Mouse (Mus musculus) CH12.LX (cell line): Measurements from ENCODE around the gene Map2k4. TPM values are rescaled to one million over a fixed set of nuclear protein-coding genes. Genes with fewer than 3 reads are reported as not detected.

ENCODE experiments used
- DNase-seq: peaks from one replicate; pipeline ENCODE4 v3.0.0-alpha.2; 2013; ENCODE audit errors: extremely low read depth
- H3K27ac ChIP-seq: 2 replicates; pipeline ENCODE4 v1.5.1; 2012; ENCODE audit warnings: low read depth, mild to moderate bottlenecking, control low read depth, moderate library complexity; ENCODE audit not compliant: insufficient read depth
- H3K27me3 ChIP-seq: replicated peaks from 2 replicates; pipeline ENCODE3; 2012; ENCODE audit warnings: inconsistent platforms
- H3K36me3 ChIP-seq, 2 experiments: replicated peaks in 1 of 2; 2 replicates each; pipeline versions ENCODE3 to v1.6.1; 2012; ENCODE audit warnings: inconsistent platforms in 1 of 2, low read length in 1 of 2, mild to moderate bottlenecking in 1 of 2, mixed read lengths in 1 of 2, moderate library complexity in 1 of 2; ENCODE audit not compliant: control insufficient read depth in 1 of 2, insufficient read depth in 1 of 2
- H3K4me1 ChIP-seq, 2 experiments: 2 replicates each; pipeline ENCODE4 v1.6.1; 2012; ENCODE audit warnings: inconsistent platforms in 1 of 2, moderate library complexity in 1 of 2; ENCODE audit not compliant: insufficient read depth in 2 of 2, control insufficient read depth in 1 of 2
- H3K4me2 ChIP-seq: 2 replicates; pipeline ENCODE4 v1.6.1; 2012; ENCODE audit warnings: low read depth, mild to moderate bottlenecking, control low read depth; ENCODE audit not compliant: poor library complexity, insufficient read depth, severe bottlenecking
- H3K4me3 ChIP-seq, 3 experiments: fragments of 150-350 bp in 1 of 3; sonication (generic) in 1 of 3; replicated peaks in 1 of 3; 2 replicates each; pipeline versions ENCODE3 to v1.5.1; 2011 to 2012; ENCODE audit warnings: low read depth in 2 of 3, low read length in 2 of 3, mild to moderate bottlenecking in 2 of 3, moderate library complexity in 2 of 3, control low read depth in 1 of 3, improper control_type of control experiment in 1 of 3, inconsistent platforms in 1 of 3, mixed read lengths in 1 of 3; ENCODE audit not compliant: poor library complexity in 1 of 3
- H3K79me2 ChIP-seq: replicated peaks from 2 replicates; pipeline ENCODE4 v1.6.1; 2012; ENCODE audit warnings: mild to moderate bottlenecking, moderate library complexity; ENCODE audit not compliant: control insufficient read depth, poor library complexity, insufficient read depth, severe bottlenecking; ENCODE audit errors: extremely low read depth
- H3K9ac ChIP-seq: 2 replicates; pipeline ENCODE4 v1.6.1; 2012; ENCODE audit warnings: low read depth, mild to moderate bottlenecking, control low read depth, moderate library complexity; ENCODE audit not compliant: insufficient read depth
- H3K9me3 ChIP-seq: replicated peaks from 2 replicates; pipeline ENCODE3; 2012; ENCODE audit warnings: low read length, inconsistent platforms, mixed read lengths
- BHLHE40 ChIP-seq: IDR thresholded peaks from 2 replicates; pipeline ENCODE4 v1.6.1; 2011; ENCODE audit warnings: mild to moderate bottlenecking, low read depth, low read length, improper control_type of control experiment
- CHD1 ChIP-seq: IDR thresholded peaks from 2 replicates; pipeline ENCODE4 v1.6.1; 2012; ENCODE audit warnings: low read depth, low read length, improper control_type of control experiment, inconsistent platforms
- CHD2 ChIP-seq: IDR thresholded peaks from 2 replicates; pipeline ENCODE4 v1.6.1; 2011; ENCODE audit warnings: low read length, improper control_type of control experiment
- ELF1 ChIP-seq: IDR thresholded peaks from 2 replicates; pipeline ENCODE4 v1.6.1; 2014; ENCODE audit warnings: low read depth, mild to moderate bottlenecking, inconsistent platforms, low read length, improper control_type of control experiment
- ETS1 ChIP-seq: conservative IDR thresholded peaks from 2 replicates; pipeline ENCODE4 v1.6.1; 2012; ENCODE audit warnings: low read depth, mild to moderate bottlenecking, inconsistent platforms, low read length, improper control_type of control experiment, moderate library complexity
- HCFC1 ChIP-seq: IDR thresholded peaks from 2 replicates; pipeline ENCODE4 v1.6.1; 2012; ENCODE audit warnings: low read depth, mild to moderate bottlenecking, inconsistent platforms, low read length, improper control_type of control experiment
- IRF4 ChIP-seq: IDR thresholded peaks from 2 replicates; pipeline ENCODE4 v1.6.1; 2014; ENCODE audit warnings: low read depth, mild to moderate bottlenecking, inconsistent platforms, low read length, improper control_type of control experiment
- JUND ChIP-seq: conservative IDR thresholded peaks from 2 replicates; pipeline ENCODE4 v1.6.1; 2011; ENCODE audit warnings: low read depth, low read length, improper control_type of control experiment
- KAT2A ChIP-seq: IDR thresholded peaks from 2 replicates; pipeline ENCODE4 v1.6.1; 2012; ENCODE audit warnings: low read length, improper control_type of control experiment, inconsistent platforms; ENCODE audit not compliant: insufficient replicate concordance
- MAFK ChIP-seq: IDR thresholded peaks from 2 replicates; pipeline ENCODE4 v1.6.1; 2011; ENCODE audit warnings: low read length, improper control_type of control experiment; ENCODE audit not compliant: insufficient replicate concordance
- MAX ChIP-seq: IDR thresholded peaks from 2 replicates; pipeline ENCODE4 v1.6.1; 2011; ENCODE audit warnings: low read length, improper control_type of control experiment
- MAZ ChIP-seq: IDR thresholded peaks from 2 replicates; pipeline ENCODE4 v1.6.1; 2012; ENCODE audit warnings: low read depth, mild to moderate bottlenecking, inconsistent platforms, low read length, improper control_type of control experiment, moderate library complexity
- MXI1 ChIP-seq: IDR thresholded peaks from 2 replicates; pipeline ENCODE4 v1.6.1; 2011; ENCODE audit warnings: mild to moderate bottlenecking, low read depth, low read length, improper control_type of control experiment
- MYC ChIP-seq: IDR thresholded peaks from 2 replicates; pipeline ENCODE4 v1.6.1; 2011; ENCODE audit warnings: low read depth, mild to moderate bottlenecking, improper control_type of control experiment, low read length
- NELFE ChIP-seq: IDR thresholded peaks from 2 replicates; pipeline ENCODE4 v1.6.1; 2011; ENCODE audit warnings: low read depth, low read length, improper control_type of control experiment
- NRF1 ChIP-seq: IDR thresholded peaks from 2 replicates; pipeline ENCODE4 v1.6.1; 2014; ENCODE audit warnings: low read depth, mild to moderate bottlenecking, inconsistent platforms, low read length, improper control_type of control experiment, moderate library complexity
- PAX5 ChIP-seq: IDR thresholded peaks from 2 replicates; pipeline ENCODE4 v1.6.1; 2012; ENCODE audit warnings: low read length, inconsistent platforms, mixed read lengths
- POLR2A ChIP-seq: IDR thresholded peaks from 2 replicates; pipeline ENCODE4 v1.6.1; 2011; ENCODE audit warnings: low read depth, mild to moderate bottlenecking, improper control_type of control experiment, low read length
- POLR2AphosphoS2 ChIP-seq: IDR thresholded peaks from 2 replicates; pipeline ENCODE4 v1.6.1; 2011; ENCODE audit warnings: low read depth, low read length, improper control_type of control experiment
- RCOR1 ChIP-seq: conservative IDR thresholded peaks from 2 replicates; pipeline ENCODE4 v1.6.1; 2012; ENCODE audit warnings: low read depth, mild to moderate bottlenecking, inconsistent platforms, low read length, improper control_type of control experiment
- SIN3A ChIP-seq: IDR thresholded peaks from 2 replicates; pipeline ENCODE4 v1.6.1; 2012; ENCODE audit warnings: low read length, improper control_type of control experiment, inconsistent platforms
- TBP ChIP-seq: conservative IDR thresholded peaks from 2 replicates; pipeline ENCODE4 v1.6.1; 2011; ENCODE audit warnings: low read depth, low read length, improper control_type of control experiment
- TCF12 ChIP-seq: IDR thresholded peaks from 2 replicates; pipeline ENCODE4 v1.6.1; 2014; ENCODE audit warnings: low read depth, mild to moderate bottlenecking, inconsistent platforms, low read length, improper control_type of control experiment
- UBTF ChIP-seq: IDR thresholded peaks from 2 replicates; pipeline ENCODE4 v1.6.1; 2012; ENCODE audit warnings: low read depth, mild to moderate bottlenecking, inconsistent platforms, low read length, improper control_type of control experiment, moderate library complexity
- USF1 ChIP-seq: IDR thresholded peaks from 2 replicates; pipeline ENCODE4 v1.6.1; 2014; ENCODE audit warnings: low read depth, mild to moderate bottlenecking, inconsistent platforms, low read length, improper control_type of control experiment
- USF2 ChIP-seq: conservative IDR thresholded peaks from 2 replicates; pipeline ENCODE4 v1.6.1; 2011; ENCODE audit warnings: low read depth, low read length, improper control_type of control experiment
- ZKSCAN1 ChIP-seq: IDR thresholded peaks from 2 replicates; pipeline ENCODE4 v1.6.1; 2012; ENCODE audit warnings: low read depth, inconsistent platforms, low read length, improper control_type of control experiment, borderline replicate concordance
- ZMIZ1 ChIP-seq: IDR thresholded peaks from 2 replicates; pipeline ENCODE4 v1.6.1; 2012; ENCODE audit warnings: low read depth, mild to moderate bottlenecking, inconsistent platforms, low read length, improper control_type of control experiment
- ZNF384 ChIP-seq: IDR thresholded peaks from 2 replicates; pipeline ENCODE4 v1.6.1; 2012; ENCODE audit warnings: low read depth, low read length, improper control_type of control experiment, inconsistent platforms
- dilution Hi-C: fragments of 300-500 bp; cut with MboI; formaldehyde crosslinking; loops from 2 replicates; pipeline ENCODE4 v1.14.3; 2020; ENCODE audit warnings: low sequenced_read_pairs; ENCODE audit not compliant: extremely low pct_unique_long_range_greater_than_20kb, extremely low pct_ligation_motif_present
- in situ Hi-C: fragments of 300-500 bp; cut with MboI; formaldehyde crosslinking; loops from 3 replicates; pipeline ENCODE4 v1.14.3; 2019; ENCODE audit warnings: low sequenced_read_pairs, low pct_ligation_motif_present, low pct_unique_long_range_greater_than_20kb, mixed read lengths
- polyA plus RNA-seq: library from polyadenylated mRNA; unstranded; fragments of >175 nt; gene quantifications from 2 replicates; pipeline ENCODE4 v1.2.1, GENCODE M21; 2012; ENCODE audit warnings: low read depth; ENCODE audit not compliant: insufficient read length
- total RNA-seq, 2 experiments: library from RNA; depleted of rRNA; stranded (reverse); fragments of 300-350 nt in 1 of 2; fragments of >200 nt in 1 of 2; gene quantifications; 2 replicates each; pipeline ENCODE4 v1.2.3; 2012 to 2014

Gene Map2k4
- 27.2 and 29.8 TPM in 2 replicates for total RNA-seq (2012; rRNA removed)
- total RNA-seq (2014; rRNA removed): 43.3 and 44.3 TPM in 2 replicates
- 42.4 and 50.0 TPM in 2 replicates for polyA plus RNA-seq

DNA sequence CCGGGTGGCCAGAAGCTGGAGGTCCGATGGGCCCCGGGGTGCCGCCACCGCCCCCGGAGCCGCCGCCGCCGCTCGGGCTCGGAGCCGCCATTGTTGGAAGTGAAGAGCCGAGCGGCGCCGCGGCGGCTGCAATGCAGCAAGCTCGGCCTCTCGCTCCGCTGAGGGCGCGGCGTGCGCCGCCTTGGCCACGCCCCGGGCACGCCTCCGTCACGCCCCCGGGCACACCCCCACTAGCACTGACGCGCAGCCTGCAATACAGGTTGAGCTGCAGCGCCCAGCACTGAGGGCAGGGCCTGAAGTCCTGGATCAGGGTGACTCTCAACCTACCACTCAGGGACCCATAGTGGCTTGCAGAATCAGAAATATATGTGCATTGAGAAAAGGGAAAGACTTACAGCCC is at the start of gene Map2k4:
Map2k4 (minus strand) TSS at position 144 of the 400 bp plus-strand sequence.
- peaks cover 0 to 32% of the 10 kb centered on the region in 2 experiments; a peak in 2 of 4 replicates for H3K4me1 ChIP-seq
- in situ Hi-C loops (no loop called here), dilution Hi-C loops (no loop called here)
- H3K4me3 ChIP-seq: peak within 1 kb of the TSS; percentile 74 to 95 (median 85)
- H3K9me3 ChIP-seq: no peaks in the 10 kb centered on the region
- H3K79me2 ChIP-seq: peaks cover 31% of the 10 kb centered on the region
- H3K27me3 ChIP-seq: no peaks in the 10 kb centered on the region
- peak within 1 kb of the TSS; percentile 62 for H3K4me2 ChIP-seq
- peak within 1 kb of the TSS; percentile 91 for H3K9ac ChIP-seq
- TF ChIP-seq IRF4 (peak; percentile 29; the same call in 1 of the 2 replicates), ZKSCAN1 (peak; percentile 7; the same call in 1 of the 2 replicates), USF1 (peak; percentile 10; the same call in 1 of the 2 replicates), MAX (peak; percentile 66), RCOR1 (peak; percentile 42; the same call in 1 of the 2 replicates), MAFK (0 out of 2 replicates have a peak, but pooled peaks have one; percentile 38), CHD1 (no peak), USF2 (no peak), KAT2A (0 out of 2 replicates have a peak, but pooled peaks have one; percentile 29), ETS1 (no peak; the same call in 1 of the 2 replicates), TCF12 (peak; percentile 96), TBP (peak; percentile 82), BHLHE40 (peak; percentile 60), POLR2A (peak; percentile 97), JUND (no peak; the same call in 1 of the 2 replicates), HCFC1 (peak; percentile 58), CHD2 (peak; percentile 71), SIN3A (no peak), MAZ (0 out of 2 replicates have a peak, but pooled peaks have one; percentile 56), PAX5 (no peak), ELF1 (peak; percentile 51; the same call in 1 of the 2 replicates), NELFE (peak; percentile 94), POLR2AphosphoS2 (peak; percentile 70; the same call in 1 of the 2 replicates), MXI1 (peak; percentile 87), NRF1 (peak; percentile 76), ZNF384 (no peak), ZMIZ1 (peak; percentile 97), UBTF (peak; percentile 68), MYC (0 out of 2 replicates have a peak, but pooled peaks have one; percentile 21)
- TF ChIP-seq, all 38 proteins: peak for 22
- H3K36me3 ChIP-seq: peaks cover 4 to 11% of the 10 kb centered on the region in 2 experiments
- peak; percentile 89 for DNase-seq
- H3K27ac ChIP-seq: no peak within 1 kb of the TSS
